Mouse (Mus musculus): ENCODE measurements around the gene Casq2. TPM values are rescaled to one million over a fixed set of nuclear protein-coding genes. Genes with fewer than 3 reads are reported as not detected.
"Not testable (repeated sequence)": the region's sequence is repeated elsewhere in the genome, so short reads cannot be mapped to it uniquely, and the experiment has no call there.

The Casq2 gene
- total RNA-seq, 2 experiments from 2014 or later, result 0.44 to 0.89 TPM

- intact Hi-C loops (cut with DNase I), result loop anchor here (2.0 kb wide), 1 partner anchor 64 kb away; no protein-coding TSS in a partner anchor
- DNase-seq, result no peak
These were observed 72.7 kb downstream of the Casq2 start for GRCm38 (mm10) chr3:102158759-102159422.

- DNase-seq, result peak; percentile 35
- intact Hi-C loops (cut with DNase I), result loop anchor here (2.0 kb wide), 1 partner anchor 65 kb away; no protein-coding TSS in a partner anchor
These were observed 73.5 kb downstream of the Casq2 start for GRCm38 (mm10) chr3:102159423-102160325.

GRCm38 (mm10) chr3:102163861-102164260 is 77.6 kb downstream of the Casq2 start:
- DNase-seq; intact Hi-C loops (cut with DNase I): not testable (repeated sequence)

- no peak for DNase-seq
- intact Hi-C loops (cut with DNase I), result no loop called here
These were observed 78.7 kb downstream of the Casq2 start for GRCm38 (mm10) chr3:102164911-102165310.

GRCm38 (mm10) chr3:102165536-102166286 is 79.5 kb downstream of the Casq2 start:
- intact Hi-C loops (cut with DNase I), result no loop called here
- no peak for DNase-seq

- no peak for DNase-seq
- intact Hi-C loops (cut with DNase I), result no loop called here
These were observed 80.0 kb downstream of the Casq2 start for GRCm38 (mm10) chr3:102166287-102166620.

- no peak for DNase-seq
- intact Hi-C loops (cut with DNase I), result no loop called here
These were observed 80.6 kb downstream of the Casq2 start for GRCm38 (mm10) chr3:102166794-102167193.

- intact Hi-C loops (cut with DNase I), result no loop called here
- no peak for DNase-seq
These were observed 81.5 kb downstream of the Casq2 start for GRCm38 (mm10) chr3:102167555-102168210.

GRCm38 (mm10) chr3:102169197-102169905 is 83.1 kb downstream of the Casq2 start:
- intact Hi-C loops (cut with DNase I), result no loop called here
- peak; percentile 97 for DNase-seq

- intact Hi-C loops (cut with DNase I), result no loop called here
- no peak for DNase-seq
These were observed 88.1 kb downstream of the Casq2 start for GRCm38 (mm10) chr3:102174118-102174865.

GRCm38 (mm10) chr3:102175701-102176100 is 89.5 kb downstream of the Casq2 start:
- DNase-seq, result no peak
- intact Hi-C loops (cut with DNase I), result no loop called here

GRCm38 (mm10) chr3:102176116-102176515 is 89.9 kb downstream of the Casq2 start:
- DNase-seq, result no peak
- intact Hi-C loops (cut with DNase I), result no loop called here

GRCm38 (mm10) chr3:102177837-102178615 is 91.8 kb downstream of the Casq2 start:
- DNase-seq, result no peak
- intact Hi-C loops (cut with DNase I), result no loop called here

- DNase-seq, result no peak
- intact Hi-C loops (cut with DNase I), result no loop called here
These were observed 93.7 kb downstream of the Casq2 start for GRCm38 (mm10) chr3:102179869-102180268.

- peak; percentile 68 for DNase-seq
- intact Hi-C loops (cut with DNase I), result no loop called here
These were observed 94.5 kb downstream of the Casq2 start for GRCm38 (mm10) chr3:102180746-102181145.

- intact Hi-C loops (cut with DNase I), result no loop called here
- no peak for DNase-seq
These were observed 95.0 kb downstream of the Casq2 start for GRCm38 (mm10) chr3:102181191-102181590.

GRCm38 (mm10) chr3:102182601-102183000 is 96.4 kb downstream of the Casq2 start:
- intact Hi-C loops (cut with DNase I), result no loop called here
- no peak for DNase-seq

GRCm38 (mm10) chr3:102184721-102185120 is 98.5 kb downstream of the Casq2 start:
- no peak for DNase-seq
- intact Hi-C loops (cut with DNase I), result no loop called here

GRCm38 (mm10) chr3:102187401-102187800 is 101.2 kb downstream of the Casq2 start:
- DNase-seq, result no peak
- intact Hi-C loops (cut with DNase I), result no loop called here
